Mouse (Mus musculus) frontal cortex, postnatal 14 days (tissue): ENCODE results near the gene Cnfn.

Experiments used
- DNase-seq, 2 experiments: peaks; one replicate each; pipeline ENCODE4 v3.0.0; 2022; ENCODE audit warnings: low spot score in 2 of 2

Gene Cnfn

GRCm38 (mm10) chr7:25390054-25390770 lies 20.7 kb upstream of the Cnfn start:
- DNase-seq: no peak

- DNase-seq: no peak
Measured at GRCm38 (mm10) chr7:25388916-25389315, 19.4 kb upstream of the Cnfn start.

DNA sequence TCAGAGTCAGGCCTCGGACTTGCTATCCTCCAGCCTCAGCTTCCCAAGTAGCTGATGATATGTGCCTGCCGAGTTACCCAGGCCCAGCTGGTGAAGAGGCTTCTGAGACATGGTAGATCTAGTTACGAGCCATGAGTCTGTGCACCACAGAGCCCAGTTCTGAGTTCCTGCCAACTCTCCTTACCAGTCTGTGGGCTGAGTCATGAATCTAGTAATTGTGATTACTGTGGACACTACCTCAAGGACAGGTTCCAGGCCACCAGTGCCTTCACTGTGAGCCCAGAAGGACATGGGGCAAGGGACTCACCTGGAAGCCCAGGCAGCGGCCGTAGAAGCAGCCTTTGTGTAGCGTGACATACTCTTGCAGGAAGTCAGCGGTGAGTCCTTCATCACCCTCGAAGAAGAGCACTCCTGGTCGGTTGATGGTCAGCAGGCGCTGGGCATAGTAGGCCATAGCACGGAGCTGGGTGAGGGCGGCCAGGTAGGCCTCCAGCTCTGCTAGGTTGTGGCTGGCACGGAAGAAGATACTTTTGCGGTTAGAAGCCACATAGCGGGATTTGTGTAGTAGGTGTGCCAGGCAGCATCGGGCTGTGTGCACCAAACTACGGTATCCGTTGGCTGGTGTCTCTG lies 18.4 kb upstream of the Cnfn start:
- no peak for DNase-seq

DNA sequence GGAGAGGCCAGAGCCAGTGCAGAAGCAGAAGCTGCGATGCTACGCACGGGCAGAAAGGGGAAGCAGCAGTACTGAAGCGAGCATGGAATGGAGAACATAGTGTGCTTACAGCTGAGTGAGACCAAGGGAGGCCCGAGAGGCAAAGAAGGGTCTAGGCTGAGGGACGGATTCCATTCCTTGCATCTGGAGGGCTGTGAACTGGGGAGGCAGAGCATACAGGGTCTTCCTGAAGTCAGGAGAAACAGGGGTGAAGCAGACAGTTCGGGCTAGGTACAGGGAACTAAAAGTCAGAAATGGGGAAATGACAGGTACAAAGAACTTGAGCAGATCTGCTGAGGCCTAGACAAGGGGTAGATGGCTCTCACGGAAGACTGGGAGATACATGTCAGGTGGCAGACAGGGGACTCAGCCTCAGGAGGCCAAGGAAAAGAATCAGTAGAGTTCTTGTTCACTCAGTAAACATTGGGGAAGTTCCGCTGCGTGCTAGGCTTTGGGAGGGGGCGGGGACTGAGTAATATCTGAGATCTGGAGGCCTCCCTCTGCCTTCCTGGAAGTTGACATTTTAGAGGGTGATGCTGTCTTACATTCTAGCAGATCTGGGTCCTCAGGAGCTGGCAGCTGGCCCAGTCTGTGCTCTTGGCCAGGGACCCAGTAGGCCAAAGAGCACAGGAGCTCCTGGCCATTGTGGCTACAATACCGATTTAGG lies 16.5 kb upstream of the Cnfn start:
- DNase-seq: no peak

GRCm38 (mm10) chr7:25385259-25385658 lies 15.7 kb upstream of the Cnfn start:
- no peak for DNase-seq

- no peak for DNase-seq
Measured at GRCm38 (mm10) chr7:25384818-25385217, 15.3 kb upstream of the Cnfn start.

DNA sequence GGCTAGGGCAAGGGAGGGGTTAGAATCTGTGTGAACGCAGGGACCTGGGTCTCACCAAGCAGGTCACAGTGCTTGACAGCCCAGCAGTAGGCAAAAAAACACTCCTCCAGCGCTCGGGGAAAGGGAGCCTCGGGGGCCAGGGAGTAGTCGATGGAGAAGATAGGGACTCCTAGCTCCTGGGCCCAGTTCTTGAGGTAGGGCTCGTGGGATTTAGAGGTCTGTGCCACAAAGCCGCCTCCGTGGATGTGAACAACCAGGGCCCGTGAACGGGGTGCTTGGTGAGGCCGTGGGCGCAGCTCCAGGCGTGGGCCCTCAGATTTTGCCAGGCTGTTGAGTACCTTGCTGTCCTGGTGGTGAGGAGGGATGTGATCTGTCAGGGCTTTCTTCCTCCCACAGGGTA lies 14.8 kb upstream of the Cnfn start:
- DNase-seq: no peak

DNA sequence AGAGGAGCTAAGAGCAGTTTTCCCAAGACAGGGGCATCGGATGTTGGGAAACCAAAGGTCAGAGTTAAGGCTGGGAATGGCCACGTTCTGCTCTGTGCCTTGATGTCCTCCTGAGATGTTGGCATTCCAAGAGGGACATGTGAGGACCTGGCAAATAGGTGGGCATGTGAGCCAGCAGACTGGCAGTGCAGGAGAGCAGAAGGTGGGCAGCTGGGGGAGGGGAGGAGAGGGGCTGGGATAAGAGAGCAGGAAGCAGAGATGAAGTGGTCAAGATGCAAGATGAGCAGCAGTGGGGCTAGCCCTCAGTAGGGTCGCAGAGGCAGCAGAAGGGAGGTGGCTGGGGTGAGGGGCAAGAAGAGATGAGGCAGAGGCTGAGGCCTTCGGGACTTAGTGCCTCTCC lies 14.4 kb upstream of the Cnfn start:
- DNase-seq: no peak

- DNase-seq: no peak
Measured at GRCm38 (mm10) chr7:25383385-25383784, 13.9 kb upstream of the Cnfn start.

- no peak for DNase-seq
Measured at GRCm38 (mm10) chr7:25382541-25382940, 13.0 kb upstream of the Cnfn start.

- DNase-seq: no peak
Measured at GRCm38 (mm10) chr7:25381284-25381680, 11.8 kb upstream of the Cnfn start.

- DNase-seq: no peak
Measured at GRCm38 (mm10) chr7:25380392-25381283, 11.1 kb upstream of the Cnfn start.

DNA sequence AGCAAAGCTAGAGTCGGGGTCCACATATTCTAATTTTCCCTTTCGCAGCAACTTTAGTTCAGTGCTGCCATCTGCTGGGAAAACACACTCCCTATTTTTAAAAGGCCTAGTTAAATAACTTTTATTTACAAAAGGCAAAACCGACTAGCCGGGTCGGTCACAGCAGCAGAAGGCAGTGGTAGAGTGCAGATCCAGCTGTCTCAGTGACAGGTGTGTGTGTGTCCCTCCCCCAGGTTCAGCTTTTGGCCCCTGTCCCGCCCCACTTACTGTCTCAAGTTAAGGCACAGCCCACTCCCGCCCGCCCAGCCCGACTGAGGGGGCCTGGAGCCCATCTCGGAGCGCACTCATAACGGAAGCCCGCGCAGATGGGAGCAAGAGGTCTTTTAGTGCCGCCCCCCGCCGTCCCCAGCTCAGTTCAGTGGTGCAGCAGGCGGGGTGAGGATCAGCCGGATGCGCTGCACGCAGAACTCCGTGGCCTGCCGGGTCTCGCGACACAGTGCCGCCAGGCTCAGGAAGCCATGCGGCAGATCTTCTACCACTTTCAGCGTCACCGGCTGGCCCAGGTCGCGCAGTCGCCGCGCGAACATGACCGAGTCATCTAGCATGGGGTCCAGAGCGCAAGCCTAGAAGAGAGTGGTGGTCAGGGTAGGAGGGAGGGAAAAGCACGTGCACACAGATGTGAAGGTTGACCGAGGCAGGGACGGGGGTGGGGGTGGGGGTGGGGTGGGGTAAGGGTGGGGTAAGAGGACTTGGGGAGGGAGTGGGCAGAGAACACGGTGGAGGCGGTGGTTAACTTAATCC lies 10.2 kb upstream of the Cnfn start:
- no peak for DNase-seq

GRCm38 (mm10) chr7:25378181-25379100 lies 8.9 kb upstream of the Cnfn start:
- DNase-seq: no peak

DNA sequence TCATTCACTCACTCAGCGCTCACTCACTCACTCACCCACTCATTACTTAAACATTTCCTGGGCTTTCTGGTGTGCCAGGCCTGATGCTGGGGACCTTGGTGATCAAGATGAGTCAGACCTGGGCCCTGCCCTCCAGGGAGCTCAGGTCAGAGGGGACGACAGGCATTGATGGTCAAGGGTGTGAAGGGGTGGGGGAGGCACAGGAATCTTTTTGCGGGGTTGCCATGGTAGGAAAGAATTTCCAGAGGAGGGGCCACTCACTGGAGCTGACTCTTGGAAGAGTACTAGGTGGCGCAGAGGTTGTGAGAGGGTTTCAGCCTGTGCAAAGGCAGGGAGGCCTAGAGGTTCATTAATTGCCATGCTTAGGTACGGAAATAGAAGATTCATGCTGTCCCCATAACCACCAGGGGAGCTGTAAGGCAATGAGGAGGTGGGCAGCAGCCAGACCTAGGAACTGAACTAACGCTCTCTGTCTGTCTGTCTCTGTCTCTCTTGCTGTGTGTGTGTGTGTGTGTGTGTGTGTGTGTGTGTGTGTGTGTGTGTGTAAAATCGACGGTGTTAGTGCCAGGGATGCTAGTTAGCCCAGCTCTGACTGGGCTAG lies 7.7 kb upstream of the Cnfn start:
- no peak for DNase-seq

- peak; percentile 86 for DNase-seq
Measured at GRCm38 (mm10) chr7:25376556-25376955, 7.0 kb upstream of the Cnfn start.

DNA sequence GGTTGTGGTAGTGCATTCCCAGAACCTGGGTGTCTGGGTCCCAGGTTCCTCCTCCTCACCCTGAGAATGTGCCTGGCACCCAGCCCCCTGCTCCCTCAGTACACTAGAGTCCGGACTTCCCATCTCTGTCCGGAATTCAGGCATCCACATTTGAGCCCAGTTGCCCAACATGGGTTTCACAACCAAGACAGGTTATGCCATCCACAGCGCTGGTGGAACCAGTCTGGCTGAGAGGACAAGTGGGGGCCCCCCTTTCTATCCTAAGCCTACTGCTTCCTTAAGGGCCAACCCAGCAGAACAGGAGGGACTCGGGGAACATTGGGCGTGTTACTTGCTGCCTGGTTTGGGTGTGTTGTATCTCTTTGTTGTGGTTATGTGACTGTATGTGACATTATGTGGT lies 2.9 kb upstream of the Cnfn start:
- no peak for DNase-seq

- DNase-seq: no peak
Measured at GRCm38 (mm10) chr7:25368333-25368732, 1.2 kb downstream of the Cnfn start.

DNA sequence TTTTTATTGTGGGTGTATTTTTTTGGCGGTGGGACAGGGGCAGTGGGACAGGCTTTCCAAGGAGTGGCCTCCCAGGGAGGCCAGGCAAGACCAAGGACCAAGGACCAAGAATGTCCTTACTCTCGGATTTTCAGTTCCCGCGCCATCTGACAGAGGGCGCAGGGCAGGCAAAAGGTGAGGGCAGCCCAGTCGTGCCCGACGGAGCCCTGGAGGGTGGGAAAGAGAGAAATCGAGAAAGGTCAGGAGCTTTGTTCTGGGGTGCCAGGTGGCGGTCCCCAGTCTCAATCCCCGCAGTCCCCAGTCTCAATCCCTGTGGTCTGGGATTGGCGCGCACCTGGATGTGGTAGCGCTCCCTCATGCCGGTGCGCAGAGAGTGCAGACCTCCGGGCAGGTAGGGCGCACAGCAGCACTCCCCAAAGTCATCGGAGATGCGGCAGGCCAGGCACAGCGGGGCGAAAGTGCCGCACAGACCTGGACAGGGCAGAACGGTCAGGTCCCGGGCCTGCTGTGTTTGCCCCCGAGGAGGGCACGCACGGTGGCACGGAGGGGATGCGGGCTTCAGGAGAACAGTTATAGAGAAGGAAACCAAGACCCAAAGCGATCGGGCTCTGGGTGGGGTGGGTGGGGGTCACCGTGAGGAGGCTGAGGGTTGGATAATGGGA lies 1.8 kb downstream of the Cnfn start:
- no peak for DNase-seq
